Mouse (Mus musculus) kidney, embryonic 16.5 days (tissue): Measurements from ENCODE around the gene Ttl. TPM values are rescaled to one million over a fixed set of nuclear protein-coding genes. Genes with fewer than 3 reads are reported as not detected.

Source experiments
- ATAC-seq: fragments of 200-750 bp; cut with Nextera tagmentation; 2 replicates; pipeline ENCODE4 v1.8.0; 2017; ENCODE audit warnings: moderate TSS enrichment; ENCODE audit not compliant: low FRiP score, low TSS enrichment
- H3K27ac ChIP-seq: fragments of 300-500 bp; sonication (generic); 2 replicates; pipeline ENCODE4 v1.5.1; 2014; ENCODE audit warnings: low read length
- H3K27me3 ChIP-seq: fragments of 300-500 bp; sonication (generic); 2 replicates; pipeline ENCODE4 v1.6.1; 2014; ENCODE audit warnings: low read length, control low read depth, mixed read lengths; ENCODE audit not compliant: insufficient read depth
- H3K36me3 ChIP-seq: fragments of 300-500 bp; sonication (generic); 2 replicates; pipeline ENCODE4 v1.6.1; 2014; ENCODE audit warnings: low read length, control low read depth, mixed read lengths; ENCODE audit not compliant: insufficient read depth
- H3K4me1 ChIP-seq: fragments of 300-500 bp; sonication (generic); 2 replicates; pipeline ENCODE4 v1.6.1; 2014; ENCODE audit warnings: low read length, control low read depth, mixed read lengths; ENCODE audit not compliant: insufficient read depth
- H3K4me2 ChIP-seq: fragments of 300-500 bp; sonication (generic); replicated peaks from 2 replicates; pipeline ENCODE4 v1.6.1; 2014; ENCODE audit warnings: low read depth, low read length
- H3K4me3 ChIP-seq: fragments of 300-500 bp; sonication (generic); 2 replicates; pipeline ENCODE4 v1.5.1; 2014; ENCODE audit warnings: mild to moderate bottlenecking, low read length
- H3K9ac ChIP-seq: fragments of 300-500 bp; sonication (generic); replicated peaks from 2 replicates; pipeline ENCODE4 v1.6.1; 2014; ENCODE audit warnings: low read length
- H3K9me3 ChIP-seq: fragments of 300-500 bp; sonication (generic); 2 replicates; pipeline ENCODE4 v1.6.1; 2016; ENCODE audit warnings: low read length, control low read depth
- WGBS: fragments of 180-500 bp; shearing (Covaris S2); extraction: QIAGEN DNeasy Blood & Tissue Kit; methylation state at CpG from one replicate; pipeline ENCODE4 v1.1.7; 2014; 5-methylcytosine and 5-hydroxymethylcytosine counted together
- polyA plus RNA-seq: library from polyadenylated mRNA; unstranded; fragments of >200 nt; fragmentation: Nextera tagmentation; extraction: Ambion mirVana; gene quantifications from 2 replicates; pipeline ENCODE4 v1.2.1, GENCODE M21; 2015

The Ttl gene
- polyA plus RNA-seq, 1 experiment from 2014 or later = 13.4 TPM

GRCm38 (mm10) chr2:129139906-129140305 is 74.2 kb downstream of the Ttl start:
- Histone ChIP-seq H3K4me1 (no peaks in the 10 kb centered on the region), H3K4me3 (no peak overlapping the region), H3K9me3 (no peaks in the 10 kb centered on the region), H3K27me3 (no peaks in the 10 kb centered on the region), H3K9ac (no peak overlapping the region), H3K36me3 (no peaks in the 10 kb centered on the region), H3K4me2 (no peak overlapping the region), H3K27ac (no peak overlapping the region)
- ATAC-seq = no peak
- WGBS = 83% methylated on average over 10 of the region's 10 CpGs

Other genes with a start within 250 kb of the Ttl start
- gene Tmem87b, start 247.8 kb upstream of the Ttl start, polyA plus RNA-seq = 33.3 and 34.7 TPM in 2 replicates
- 8.1 TPM in 2 replicates for gene Fbln7, start 203.0 kb upstream of the Ttl start, polyA plus RNA-seq
- 7.9 and 8.2 TPM in 2 replicates for gene Zc3h8, start 121.9 kb upstream of the Ttl start, polyA plus RNA-seq
- 1.4 and 2.3 TPM in 2 replicates for gene Zc3h6, start 98.5 kb upstream of the Ttl start, polyA plus RNA-seq
- 12.7 and 12.9 TPM in 2 replicates for gene Gm10762, start 98.2 kb upstream of the Ttl start, polyA plus RNA-seq
- 0.04 TPM in 1 of 2 replicates, not detected in the other for gene Vinac1, start 17.8 kb upstream of the Ttl start, polyA plus RNA-seq
- gene Polr1b, start 35.1 kb downstream of the Ttl start, polyA plus RNA-seq = 27.2 and 33.4 TPM in 2 replicates
- 26.1 and 27.0 TPM in 2 replicates for gene Chchd5, start 63.8 kb downstream of the Ttl start, polyA plus RNA-seq
- 28.3 and 31.3 TPM in 2 replicates for gene Slc20a1, start 132.8 kb downstream of the Ttl start, polyA plus RNA-seq
- gene Ckap2l, start 231.3 kb downstream of the Ttl start, polyA plus RNA-seq = 43.7 and 52.2 TPM in 2 replicates
- not detected in 2 replicates for gene Il1a, start 244.0 kb downstream of the Ttl start, polyA plus RNA-seq